Mouse (Mus musculus) liver, embryonic 14.5 days (tissue): ENCODE measurements around the gene Cda.
"Not testable (repeated sequence)": the region's sequence is repeated elsewhere in the genome, so short reads cannot be mapped to it uniquely, and the experiment has no call there.

Source experiments
- CTCF ChIP-seq: IDR thresholded peaks from 2 replicates; pipeline ENCODE4 v1.5.1; 2016; ENCODE audit warnings: antibody characterized with exemption, low read depth, control low read depth
- EP300 ChIP-seq: IDR thresholded peaks from 2 replicates; pipeline ENCODE4 v1.6.1; 2016; ENCODE audit warnings: antibody characterized with exemption, low read depth

- TF ChIP-seq CTCF, EP300: not testable (repeated sequence)
Measured at GRCm38 (mm10) chr4:138327155-138327554, 40.6 kb downstream of the Cda start.
